Mouse (Mus musculus) lung, embryonic 14.5 days (tissue): ENCODE data around the gene Gimap1. TPM values are rescaled to one million over a fixed set of nuclear protein-coding genes. Genes with fewer than 3 reads are reported as not detected.

Experiments used
- ATAC-seq: fragments of 200-750 bp; cut with Nextera tagmentation; 2 replicates; pipeline ENCODE4 v1.8.0; 2017; ENCODE audit warnings: mild to moderate bottlenecking, moderate TSS enrichment, moderate library complexity; ENCODE audit not compliant: insufficient read depth
- DNase-seq: peaks from one replicate; pipeline ENCODE4 v3.0.0-alpha.2; 2015
- H3K27ac ChIP-seq: fragments of 300-500 bp; sonication (generic); 2 replicates; pipeline ENCODE4 v1.5.1; 2014; ENCODE audit warnings: low read depth, mild to moderate bottlenecking, moderate library complexity
- H3K27me3 ChIP-seq: fragments of 300-500 bp; sonication (generic); 2 replicates; pipeline ENCODE4 v1.6.1; 2014; ENCODE audit warnings: low read length, control low read depth; ENCODE audit not compliant: insufficient read depth
- H3K36me3 ChIP-seq: fragments of 300-500 bp; sonication (generic); 2 replicates; pipeline ENCODE4 v1.6.1; 2014; ENCODE audit warnings: control low read depth; ENCODE audit not compliant: insufficient read depth
- H3K4me1 ChIP-seq: fragments of 300-500 bp; sonication (generic); 2 replicates; pipeline ENCODE4 v1.6.1; 2014; ENCODE audit warnings: antibody characterized with exemption, control low read depth; ENCODE audit not compliant: insufficient read depth
- H3K4me2 ChIP-seq: fragments of 300-500 bp; sonication (generic); 2 replicates; pipeline ENCODE4 v1.6.1; 2014; ENCODE audit warnings: mild to moderate bottlenecking
- H3K4me3 ChIP-seq: fragments of 300-500 bp; sonication (generic); 2 replicates; pipeline ENCODE4 v1.5.1; 2014; ENCODE audit warnings: low read depth, low read length
- H3K9ac ChIP-seq: fragments of 300-500 bp; sonication (generic); 2 replicates; pipeline ENCODE4 v1.6.1; 2014
- H3K9me3 ChIP-seq: fragments of 300-500 bp; sonication (generic); 2 replicates; pipeline ENCODE4 v1.6.1; 2016; ENCODE audit warnings: low read depth, low read length, control low read depth
- CTCF ChIP-seq: IDR thresholded peaks from 2 replicates; pipeline ENCODE4 v1.5.1; 2016; ENCODE audit warnings: antibody characterized with exemption, low read depth
- WGBS: fragments of 180-500 bp; shearing (Covaris S2); extraction: QIAGEN DNeasy Blood & Tissue Kit; methylation state at CpG from one replicate; pipeline ENCODE4 v1.1.7; 2014; 5-methylcytosine and 5-hydroxymethylcytosine counted together
- polyA plus RNA-seq: library from polyadenylated mRNA; unstranded; fragments of >200 nt; fragmentation: Nextera tagmentation; extraction: Ambion mirVana; gene quantifications from 2 replicates; pipeline ENCODE4 v1.2.1, GENCODE M21; 2014

The Gimap1 gene
- 35.3 and 37.2 TPM in 2 replicates for polyA plus RNA-seq

DNA sequence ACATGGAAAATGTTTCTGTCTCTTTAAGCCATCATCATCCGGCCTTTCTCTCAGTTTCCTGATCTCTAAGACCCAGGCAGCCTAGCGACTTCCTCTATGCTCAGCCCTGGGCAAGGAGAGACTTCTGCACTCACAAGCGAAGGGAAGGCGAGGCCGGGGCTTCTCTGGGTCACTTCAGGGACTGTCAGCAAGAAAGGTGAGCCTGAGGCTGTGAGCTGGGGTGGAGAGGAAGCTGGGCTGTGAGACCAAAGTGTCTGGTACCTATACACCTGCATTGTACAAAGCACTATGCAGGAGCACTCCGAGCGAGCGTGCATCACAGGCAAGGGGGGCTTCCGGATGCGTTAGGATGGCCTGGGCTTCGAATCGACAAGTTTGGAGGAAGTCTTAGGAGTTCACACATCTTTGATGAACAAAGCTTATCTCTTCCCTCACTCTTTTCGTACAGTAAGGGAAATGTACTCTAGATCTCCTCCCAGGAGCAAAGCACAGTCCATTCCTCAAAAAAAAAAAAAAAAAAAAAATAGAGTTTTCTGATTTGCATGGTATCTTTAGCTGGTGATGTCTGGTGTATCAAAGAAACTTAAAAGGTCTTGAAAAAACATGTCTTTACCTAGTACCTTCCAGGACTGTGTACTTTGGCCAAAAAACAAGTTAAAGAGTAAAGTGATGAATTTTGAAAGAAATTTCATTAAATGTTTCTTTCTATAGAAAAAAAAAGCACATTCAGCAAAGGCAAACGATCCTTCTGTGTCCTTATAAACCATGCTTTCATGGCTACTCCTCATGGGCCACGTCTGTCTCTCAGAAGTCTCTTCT lies at the start of gene Gimap1:
Gene Gimap1, plus strand, starts transcription at position 94 of the 819 bp plus-strand sequence.
- 69% methylated on average over 15 of the region's 15 CpGs for WGBS
- ATAC-seq = no peak
- Histone ChIP-seq H3K9ac (peak within 1 kb of the TSS; percentile 38), H3K4me2 (peak within 1 kb of the TSS; percentile 85), H3K36me3 (no peaks in the 10 kb centered on the region), H3K4me3 (peak within 1 kb of the TSS; percentile 22), H3K27ac (peak within 1 kb of the TSS; percentile 63; the same call in 1 of the 2 replicates), H3K9me3 (no peaks in the 10 kb centered on the region), H3K4me1 (peaks cover 14% of the 10 kb centered on the region; the same call in 1 of the 2 replicates), H3K27me3 (peaks cover 15% of the 10 kb centered on the region)
- peak; percentile 53 for DNase-seq
- TF ChIP-seq CTCF = no peak

DNA sequence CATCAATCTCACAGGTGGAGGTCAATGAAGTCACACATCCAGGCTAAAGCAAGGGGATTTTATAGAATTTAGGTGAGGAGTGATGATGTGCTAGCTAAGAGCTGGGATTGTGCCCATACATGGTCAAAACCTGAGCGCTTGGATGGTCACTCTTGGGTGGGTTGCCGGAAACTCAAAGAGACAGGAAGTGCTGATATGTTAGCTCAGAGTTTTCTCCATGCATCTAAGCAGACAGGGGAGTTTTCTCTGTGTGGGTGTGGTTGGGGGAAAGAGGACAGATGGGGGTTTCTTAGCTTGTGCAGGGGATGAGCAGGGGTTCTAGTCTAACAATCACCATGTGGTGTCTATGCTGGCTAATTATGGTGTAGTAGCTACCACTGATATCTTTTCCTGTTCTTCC lies 49.5 kb upstream of the Gimap1 start:
- no peak overlapping the region for H3K27ac ChIP-seq
- no peak for ATAC-seq
- DNase-seq = no peak
- H3K9ac ChIP-seq = no peak overlapping the region
- no peaks in the 10 kb centered on the region for H3K36me3 ChIP-seq
- H3K4me3 ChIP-seq = no peak overlapping the region
- no peaks in the 10 kb centered on the region for H3K4me1 ChIP-seq
- H3K9me3 ChIP-seq = no peaks in the 10 kb centered on the region
- 68% methylated on average over 2 of the region's 2 CpGs for WGBS
- H3K27me3 ChIP-seq = no peaks in the 10 kb centered on the region
- TF ChIP-seq CTCF = no peak
- no peak overlapping the region for H3K4me2 ChIP-seq

DNA sequence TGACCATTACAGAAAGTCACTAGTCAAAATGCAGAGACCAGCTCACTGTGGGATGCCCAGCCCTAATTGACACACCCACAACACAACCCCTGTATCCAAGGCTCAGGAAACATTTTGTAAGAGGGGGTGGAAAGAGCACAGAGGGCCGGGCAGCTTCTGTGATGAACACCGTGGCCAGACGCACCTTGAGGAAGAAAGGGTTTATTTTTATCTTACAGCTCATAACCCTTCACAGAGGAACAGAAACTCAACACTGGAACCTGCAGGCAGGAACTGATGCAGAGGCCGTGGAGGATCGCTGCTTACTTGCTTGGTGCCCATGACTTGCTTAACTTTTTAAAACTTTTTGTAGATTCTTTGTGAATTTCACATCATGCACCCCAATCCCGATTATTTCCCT lies 45.9 kb upstream of the Gimap1 start:
- no peak for ATAC-seq
- Histone ChIP-seq H3K4me1 (no peaks in the 10 kb centered on the region), H3K27ac (no peak overlapping the region), H3K4me3 (no peak overlapping the region), H3K27me3 (no peaks in the 10 kb centered on the region), H3K4me2 (no peak overlapping the region), H3K9ac (no peak overlapping the region), H3K9me3 (no peaks in the 10 kb centered on the region), H3K36me3 (no peaks in the 10 kb centered on the region)
- WGBS = 81% methylated on average over 6 of the region's 6 CpGs
- DNase-seq = no peak
- no peak for TF ChIP-seq CTCF

DNA sequence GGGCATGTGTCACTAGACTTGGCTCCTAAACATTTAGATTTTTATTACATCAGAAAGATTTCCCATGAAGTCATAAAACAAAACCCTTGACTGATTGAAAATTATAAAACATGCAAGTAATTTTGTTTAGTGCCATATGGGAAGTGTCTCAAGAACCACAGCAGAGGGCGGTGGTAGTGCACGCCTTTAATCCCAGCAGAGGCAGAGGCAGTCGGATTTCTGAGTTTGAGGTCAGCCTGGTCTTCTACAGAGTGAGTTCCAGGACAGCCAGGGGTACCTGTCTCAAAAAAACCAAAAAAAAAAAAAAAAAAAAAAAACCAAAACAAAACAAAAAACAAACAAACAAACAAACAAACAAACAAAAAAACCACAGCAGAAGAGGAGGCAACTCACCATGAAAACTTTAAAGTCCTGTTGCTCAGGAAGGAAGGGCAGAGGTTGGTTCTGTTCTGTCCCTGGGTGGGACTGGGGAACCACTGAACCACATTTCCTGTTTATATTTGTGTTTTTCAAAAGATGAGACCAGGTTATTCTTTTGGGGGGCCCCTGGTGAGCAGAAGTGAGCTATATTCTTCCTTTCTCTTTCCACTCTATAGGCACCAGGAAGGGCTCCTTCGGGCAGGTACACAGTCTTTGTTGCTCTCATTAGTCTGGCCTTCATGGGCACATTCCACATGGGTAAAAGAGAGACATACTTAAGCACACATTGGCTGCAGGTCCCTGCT lies 41.9 kb upstream of the Gimap1 start:
- Histone ChIP-seq H3K4me1 (no peaks in the 10 kb centered on the region), H3K27me3 (no peaks in the 10 kb centered on the region), H3K9ac (no peak overlapping the region), H3K4me3 (no peak overlapping the region), H3K36me3 (0 out of 2 replicates have a peak, but pooled peaks cover 2% of the 10 kb centered on the region), H3K9me3 (no peaks in the 10 kb centered on the region), H3K27ac (peak overlapping the region; percentile 13; the same call in 1 of the 2 replicates), H3K4me2 (no peak overlapping the region)
- WGBS = 80% methylated on average over 4 of the region's 4 CpGs
- ATAC-seq (no peak), DNase-seq (no peak)
- TF ChIP-seq CTCF = no peak

DNA sequence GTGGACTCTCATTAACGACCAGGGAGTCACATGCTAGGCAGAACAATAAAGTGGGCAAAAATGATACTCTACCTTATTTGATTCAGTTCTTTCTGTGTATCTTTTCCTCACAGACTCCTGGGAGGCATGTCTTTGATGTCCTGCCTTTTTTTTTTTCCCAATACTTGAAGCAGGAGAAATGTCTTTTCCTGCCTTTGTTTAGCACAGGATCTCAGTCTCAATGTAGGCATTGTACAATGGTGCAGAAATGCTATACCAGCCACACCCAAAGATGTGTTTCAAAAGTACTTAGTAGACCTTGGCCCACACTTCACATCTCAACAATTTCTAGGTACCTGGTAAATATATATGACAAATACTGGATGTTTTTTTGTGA lies 41.3 kb upstream of the Gimap1 start:
- no peak overlapping the region for H3K9ac ChIP-seq
- H3K4me2 ChIP-seq = no peak overlapping the region
- H3K36me3 ChIP-seq = 0 out of 2 replicates have a peak, but pooled peaks cover 5% of the 10 kb centered on the region
- 21% methylated on average over 1 of the region's 1 CpGs for WGBS
- no peak for TF ChIP-seq CTCF
- ATAC-seq (no peak), DNase-seq (no peak)
- H3K9me3 ChIP-seq = no peaks in the 10 kb centered on the region
- H3K4me3 ChIP-seq = no peak overlapping the region
- peak overlapping the region; percentile 13; the same call in 1 of the 2 replicates for H3K27ac ChIP-seq
- H3K4me1 ChIP-seq = no peaks in the 10 kb centered on the region
- H3K27me3 ChIP-seq = no peaks in the 10 kb centered on the region

DNA sequence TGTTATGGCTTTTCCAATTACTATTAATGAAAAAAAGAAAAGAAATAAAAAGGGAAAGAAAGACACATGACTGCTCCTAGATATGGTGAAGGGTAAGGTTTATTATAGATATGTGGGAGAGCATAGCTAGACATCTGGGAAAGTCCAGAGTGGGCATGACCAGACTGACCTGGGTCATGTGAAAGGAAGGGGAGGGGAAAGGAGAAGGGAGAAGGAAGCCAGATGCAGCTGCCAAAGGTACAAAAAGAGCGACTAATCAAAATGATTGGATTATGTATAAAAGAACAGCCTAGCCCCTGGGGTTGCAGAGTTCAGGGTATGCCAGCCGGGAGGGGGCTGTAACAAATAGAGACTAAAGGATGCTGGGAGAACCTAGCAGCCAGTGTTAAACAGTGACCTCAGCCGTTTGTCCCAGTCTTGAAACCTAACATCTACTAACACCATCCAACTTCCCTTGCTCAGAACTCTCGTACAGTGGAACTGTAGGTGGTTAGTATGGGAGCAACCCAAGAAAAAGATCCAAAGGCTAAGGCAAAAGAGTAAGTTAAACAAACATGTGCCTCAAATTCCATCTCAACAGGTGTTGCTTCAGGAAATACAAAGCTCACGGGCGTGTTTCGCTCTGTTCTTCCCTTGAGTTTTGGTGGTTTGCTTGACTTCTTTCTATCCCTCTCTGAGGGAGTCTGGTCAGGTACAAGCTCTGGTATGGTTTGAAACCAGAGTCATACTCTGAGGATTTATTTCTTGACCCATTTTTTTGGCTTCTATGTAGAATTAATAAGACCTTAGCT lies 40.6 kb upstream of the Gimap1 start:
- TF ChIP-seq CTCF = no peak
- WGBS = 76% methylated on average over 7 of the region's 7 CpGs

More for the DNA sequence above, 40.6 kb upstream of the Gimap1 start:
- H3K9ac ChIP-seq = no peak overlapping the region
- H3K27ac ChIP-seq = no peak overlapping the region
- H3K36me3 ChIP-seq = 0 out of 2 replicates have a peak, but pooled peaks cover 5% of the 10 kb centered on the region
- H3K4me1 ChIP-seq = no peaks in the 10 kb centered on the region
- no peaks in the 10 kb centered on the region for H3K27me3 ChIP-seq
- no peak overlapping the region for H3K4me3 ChIP-seq
- DNase-seq (no peak), ATAC-seq (no peak)
- H3K4me2 ChIP-seq = no peak overlapping the region
- H3K9me3 ChIP-seq = no peaks in the 10 kb centered on the region
